Mouse (Mus musculus): ENCODE data around the gene Sufu.

Sufu gene

DNA sequence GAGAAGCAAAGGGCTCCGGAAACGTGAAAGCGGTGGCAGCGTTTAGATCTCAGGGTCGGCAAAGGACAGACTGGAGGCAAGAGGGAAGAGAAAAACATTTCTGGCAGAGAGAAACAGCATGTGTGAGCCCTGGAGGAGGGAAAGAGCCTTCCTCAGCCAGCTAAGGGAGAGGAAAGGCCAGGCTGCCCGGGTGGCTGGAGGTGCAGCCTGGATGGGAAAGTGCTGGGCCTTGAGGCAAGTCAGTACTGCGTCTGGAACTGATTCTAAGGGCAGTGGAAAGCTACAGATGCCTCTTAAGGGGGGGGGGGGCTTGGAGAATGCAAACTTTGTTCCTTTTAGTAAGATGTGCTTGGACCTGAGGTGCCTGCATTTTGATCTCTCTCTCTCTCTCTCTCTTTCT, 37.0 kb downstream of the Sufu start:
- DNase-seq (ENCODE audit: low read depth), result no peak

DNA sequence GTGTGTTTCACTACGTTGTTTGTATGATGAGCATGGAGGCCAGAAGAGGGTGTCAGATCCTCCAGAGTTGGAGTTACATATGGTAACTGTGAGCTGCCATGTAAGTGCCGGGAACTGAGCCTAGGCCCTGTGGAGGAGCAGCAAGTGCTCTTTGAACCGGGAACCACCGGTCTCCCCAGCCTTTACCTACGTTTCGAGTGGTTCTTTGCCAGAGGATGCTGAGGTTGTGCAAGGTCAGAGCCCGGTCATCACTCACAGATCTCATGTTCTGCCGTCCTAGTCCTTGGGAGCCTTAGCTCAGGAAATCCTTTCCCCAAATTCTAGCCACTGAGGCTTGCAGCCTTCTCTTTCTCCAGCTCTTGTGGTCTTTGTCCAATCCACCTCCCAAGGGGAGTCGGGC, 37.5 kb downstream of the Sufu start:
- DNase-seq (ENCODE audit: low read depth), result no peak

DNA sequence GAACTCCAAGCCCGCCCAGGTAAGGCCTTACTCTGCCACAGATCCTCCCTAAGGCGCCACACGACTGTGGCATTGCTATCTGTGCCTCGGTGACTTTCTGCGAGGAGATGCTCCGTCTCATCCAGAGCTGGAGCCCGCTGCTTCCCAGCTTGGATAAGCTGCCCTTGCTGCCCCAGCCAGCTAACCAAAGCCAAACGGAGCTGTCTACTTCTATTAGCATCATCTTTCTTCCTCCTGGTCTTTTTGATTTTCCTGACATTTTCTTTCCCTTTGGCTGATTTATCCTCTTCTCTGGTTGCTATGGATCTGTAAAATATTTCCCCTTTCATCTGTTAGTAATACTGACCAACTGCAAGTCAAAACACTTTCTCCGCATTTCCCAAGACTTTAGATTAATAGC, 37.9 kb downstream of the Sufu start:
- DNase-seq (ENCODE audit: low read depth), result no peak

DNA sequence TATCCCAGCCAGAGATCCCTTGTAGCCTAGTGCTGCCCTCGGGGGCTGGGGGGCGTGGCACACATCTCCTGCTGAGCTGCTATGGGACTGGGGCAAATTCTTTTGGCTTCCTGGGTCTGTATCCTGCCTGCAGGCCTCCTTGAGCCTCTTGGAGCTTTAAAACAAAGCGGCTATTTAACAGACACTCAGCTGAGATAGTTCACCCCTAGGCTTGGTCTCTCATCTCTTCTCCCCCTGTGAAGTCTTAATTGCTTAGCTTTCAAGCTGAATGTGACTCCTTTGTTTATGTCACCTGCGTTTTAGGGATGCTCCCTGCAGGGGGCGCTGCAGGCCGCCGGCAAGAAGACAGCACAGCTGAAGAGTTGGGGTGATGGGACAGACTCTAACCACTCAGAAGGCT, 38.8 kb downstream of the Sufu start:
- peak; percentile 63 for DNase-seq (ENCODE audit: low read depth)

DNA sequence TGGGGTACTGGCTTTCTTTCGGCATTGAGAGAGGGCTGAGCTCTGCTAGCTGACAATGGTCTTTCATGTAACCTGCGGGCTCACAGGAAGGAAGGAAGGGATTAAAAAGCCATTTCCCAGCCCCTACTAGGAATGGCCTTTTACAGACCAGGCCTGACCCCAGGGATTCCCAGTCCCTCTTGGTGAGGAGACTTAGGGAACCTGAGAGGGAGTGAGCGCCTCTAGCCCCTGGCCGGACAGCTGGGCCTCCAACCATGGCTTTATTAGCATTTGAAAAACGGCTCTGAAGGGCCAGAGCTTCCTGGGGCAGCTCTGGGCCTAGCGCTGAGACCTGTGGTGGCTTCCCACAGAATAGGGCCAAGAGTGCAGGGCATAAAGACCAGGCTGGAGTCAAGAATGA, 46.8 kb downstream of the Sufu start:
- DNase-seq (ENCODE audit: low read depth), result no peak

DNA sequence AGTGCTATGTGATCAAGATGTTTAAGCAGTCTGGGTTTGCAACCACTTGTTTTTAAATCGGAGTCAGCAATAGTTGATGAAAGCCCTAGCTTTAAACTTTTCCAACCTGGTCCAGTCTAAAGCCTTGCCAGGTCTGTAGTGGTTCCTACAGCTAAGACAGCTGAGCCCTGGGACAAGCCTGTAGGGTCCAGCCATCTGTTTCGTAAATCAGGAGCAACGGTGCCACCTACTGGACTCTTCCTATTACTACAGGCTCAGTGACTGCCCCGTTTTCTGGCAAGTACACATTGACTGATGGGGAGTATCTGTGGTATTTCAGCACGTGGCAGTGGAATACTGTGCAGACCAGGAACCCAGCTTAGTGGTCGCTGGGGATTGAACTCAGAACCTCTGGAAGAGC, 47.5 kb downstream of the Sufu start:
- DNase-seq (ENCODE audit: low read depth), result peak; percentile 94

DNA sequence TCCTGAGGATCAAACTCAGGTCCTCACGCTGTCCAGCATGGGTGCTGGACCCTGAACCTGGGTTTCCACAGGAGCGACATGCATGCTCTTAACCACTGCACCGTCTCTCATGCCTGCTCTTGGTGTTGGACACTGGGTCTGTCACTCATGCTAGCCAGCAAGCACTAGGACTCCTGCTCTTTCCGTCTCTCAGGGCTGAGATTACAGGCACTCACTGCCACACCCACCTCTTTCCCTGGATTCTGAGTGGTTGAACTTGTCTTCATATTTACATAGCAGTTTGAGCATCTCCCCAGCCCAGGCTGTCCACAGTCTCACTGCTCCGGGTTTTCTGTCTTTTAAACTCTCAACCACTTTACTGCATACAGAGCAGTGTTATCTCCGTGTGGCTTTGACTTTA, 48.9 kb downstream of the Sufu start:
- DNase-seq (ENCODE audit: low read depth), result no peak

DNA sequence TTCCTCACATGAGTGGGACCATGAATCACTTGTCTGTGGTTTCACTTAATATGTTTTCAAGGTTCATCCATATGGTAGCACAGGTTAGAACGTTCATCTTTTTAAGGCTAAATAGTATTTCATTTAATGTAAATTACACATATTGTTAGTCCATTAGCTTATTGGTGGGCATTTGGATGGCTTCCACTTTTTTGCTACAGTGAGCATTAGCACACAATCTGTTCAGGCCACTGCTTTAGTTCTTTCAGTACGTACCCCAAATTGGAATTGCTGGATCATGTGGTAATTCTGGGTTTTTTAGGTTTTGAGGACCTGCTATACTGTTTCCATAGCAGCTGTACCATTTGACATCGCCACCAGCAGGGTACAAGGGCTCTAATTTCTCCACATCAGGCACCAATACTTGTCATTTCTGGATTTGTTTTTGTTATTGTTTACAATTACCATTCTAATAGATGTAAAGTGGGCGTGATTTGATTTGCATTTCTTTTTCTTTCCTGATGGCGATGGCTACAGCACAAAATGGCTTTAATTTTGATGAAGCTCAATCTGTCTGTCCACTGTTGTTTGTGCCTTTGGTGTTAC, 49.8 kb downstream of the Sufu start:
- no peak for DNase-seq (ENCODE audit: low read depth)

DNA sequence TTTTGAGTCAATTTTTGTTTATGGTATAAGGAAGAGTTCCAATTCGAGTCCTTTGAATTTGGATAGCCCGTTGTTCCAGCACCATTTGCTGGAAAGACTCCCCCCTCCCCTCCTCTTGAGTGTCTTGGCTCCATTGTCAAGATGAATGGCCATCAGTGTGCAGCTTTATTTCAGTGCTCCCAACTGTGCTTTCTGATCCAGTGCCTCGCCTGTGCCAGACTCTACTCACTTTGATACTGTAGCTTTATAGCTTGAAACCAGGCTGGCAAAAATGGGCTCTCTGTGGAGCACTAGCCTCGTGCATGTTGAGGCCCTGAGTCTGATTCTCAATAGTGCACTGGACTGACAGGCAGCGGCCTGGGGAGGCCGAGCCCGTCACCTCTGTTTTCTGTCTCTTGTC, 50.4 kb downstream of the Sufu start:
- DNase-seq (ENCODE audit: low read depth), result no peak

DNA sequence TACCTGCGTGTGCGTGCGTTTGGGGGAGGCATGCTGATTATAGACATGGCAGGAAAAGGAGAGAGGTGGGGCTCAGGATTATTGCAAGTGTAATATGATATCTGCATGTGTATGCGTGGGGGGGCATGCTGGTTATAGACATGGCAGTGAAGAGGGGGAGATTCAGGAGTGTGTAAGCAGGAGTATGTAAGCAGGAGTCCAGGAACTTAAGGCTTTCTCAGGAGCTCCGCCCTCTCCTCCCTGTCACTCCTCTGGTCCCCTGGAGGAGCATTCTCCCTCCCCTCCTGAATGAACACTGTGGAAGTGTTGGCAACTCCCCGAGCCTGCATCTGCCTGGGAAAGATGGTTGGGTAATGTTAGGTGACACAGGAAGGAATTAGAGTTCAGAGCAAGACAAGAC, 51.2 kb downstream of the Sufu start:
- DNase-seq (ENCODE audit: low read depth), result peak; percentile 83

DNA sequence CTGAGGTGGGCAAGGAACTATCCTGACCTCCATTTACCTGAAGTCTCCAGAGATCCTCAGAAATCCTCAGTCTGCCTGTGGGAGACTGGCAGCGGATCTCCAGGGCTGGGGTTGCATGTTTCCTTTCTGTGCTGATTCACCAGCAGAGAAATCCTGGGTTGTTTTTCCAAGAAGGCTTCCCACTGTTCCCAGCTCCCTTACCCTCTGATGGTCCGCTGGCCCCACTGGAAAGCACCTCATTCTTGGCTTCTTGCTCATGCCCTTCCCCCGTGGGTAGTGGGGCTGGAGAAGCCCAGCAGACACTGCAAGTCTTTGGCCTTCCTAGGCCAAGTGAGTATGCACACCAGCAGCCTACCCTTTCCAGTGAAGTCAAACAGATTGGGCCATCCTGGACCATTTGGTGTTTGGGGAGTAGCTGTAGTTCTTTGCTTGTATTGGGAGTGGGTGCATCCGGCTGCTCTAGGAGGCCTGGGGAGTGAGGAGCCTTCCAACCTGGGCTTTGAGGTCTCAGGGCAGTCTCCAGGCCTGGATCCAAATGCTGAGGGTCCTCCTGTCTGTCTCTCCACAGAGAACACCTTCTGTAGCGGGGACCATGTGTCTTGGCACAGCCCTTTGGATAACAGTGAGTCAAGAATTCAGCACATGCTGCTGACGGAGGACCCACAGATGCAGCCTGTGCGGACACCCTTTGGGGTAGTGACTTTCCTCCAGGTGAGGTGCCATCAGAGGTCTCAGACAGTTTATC, 52.7 kb downstream of the Sufu start:
- no peak for DNase-seq (ENCODE audit: low read depth)

DNA sequence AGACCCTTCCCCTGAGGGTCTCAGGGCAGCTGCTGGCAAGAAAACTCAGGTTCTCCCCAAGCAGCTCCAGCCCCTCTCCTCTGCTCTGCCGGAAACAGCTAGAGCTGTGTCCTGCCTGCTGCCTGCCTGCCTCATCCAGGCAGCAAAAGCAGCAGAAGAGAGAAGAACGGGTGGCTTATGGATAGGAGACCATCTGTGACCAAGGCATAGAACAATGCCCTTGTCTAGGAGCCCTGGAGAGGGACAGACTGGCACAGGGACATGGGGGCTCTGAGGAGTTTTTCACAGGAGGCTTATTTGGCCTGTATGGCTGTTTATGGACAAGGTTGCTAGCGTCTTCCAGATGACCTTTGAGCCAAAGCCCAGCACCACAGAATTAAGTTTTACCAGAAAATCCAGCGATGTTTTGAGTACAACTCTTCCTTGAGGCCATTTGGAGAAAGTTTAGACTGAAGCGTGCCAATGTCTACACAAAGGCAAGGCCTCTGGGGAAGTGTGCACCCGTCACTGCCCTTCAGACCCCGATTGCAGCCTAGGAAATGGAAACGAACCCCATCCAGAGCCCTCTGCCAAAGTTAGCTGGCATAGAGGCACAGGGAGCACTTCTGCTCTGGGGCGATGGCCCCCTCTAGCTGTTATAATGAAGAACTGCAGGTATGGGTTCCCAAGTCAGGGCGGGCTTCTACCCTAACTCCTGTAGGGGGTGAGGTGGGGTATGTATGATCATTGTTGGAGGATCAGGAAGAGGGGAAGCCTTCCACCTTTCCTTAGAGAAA, 55.5 kb downstream of the Sufu start:
- peak; percentile 72 for DNase-seq (ENCODE audit: low read depth)

DNA sequence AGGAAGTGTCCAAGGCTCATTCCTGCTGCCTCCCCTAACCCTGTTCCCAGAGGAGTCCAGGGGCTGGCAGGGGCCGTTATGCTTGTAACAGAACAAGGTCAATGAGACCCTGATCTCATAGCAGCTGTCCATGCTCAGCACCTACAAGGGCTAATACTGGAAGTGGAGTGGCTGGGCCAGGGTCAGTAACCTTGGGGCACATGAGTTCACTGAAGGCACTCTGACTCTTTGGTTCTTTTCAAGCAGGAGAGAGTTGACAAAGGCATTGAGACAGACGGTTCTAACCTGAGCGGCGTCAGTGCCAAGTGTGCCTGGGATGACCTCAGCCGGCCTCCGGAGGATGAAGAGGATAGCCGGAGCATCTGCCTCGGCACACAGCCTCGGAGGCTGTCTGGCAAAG, 56.2 kb downstream of the Sufu start:
- DNase-seq (ENCODE audit: low read depth), result no peak

DNA sequence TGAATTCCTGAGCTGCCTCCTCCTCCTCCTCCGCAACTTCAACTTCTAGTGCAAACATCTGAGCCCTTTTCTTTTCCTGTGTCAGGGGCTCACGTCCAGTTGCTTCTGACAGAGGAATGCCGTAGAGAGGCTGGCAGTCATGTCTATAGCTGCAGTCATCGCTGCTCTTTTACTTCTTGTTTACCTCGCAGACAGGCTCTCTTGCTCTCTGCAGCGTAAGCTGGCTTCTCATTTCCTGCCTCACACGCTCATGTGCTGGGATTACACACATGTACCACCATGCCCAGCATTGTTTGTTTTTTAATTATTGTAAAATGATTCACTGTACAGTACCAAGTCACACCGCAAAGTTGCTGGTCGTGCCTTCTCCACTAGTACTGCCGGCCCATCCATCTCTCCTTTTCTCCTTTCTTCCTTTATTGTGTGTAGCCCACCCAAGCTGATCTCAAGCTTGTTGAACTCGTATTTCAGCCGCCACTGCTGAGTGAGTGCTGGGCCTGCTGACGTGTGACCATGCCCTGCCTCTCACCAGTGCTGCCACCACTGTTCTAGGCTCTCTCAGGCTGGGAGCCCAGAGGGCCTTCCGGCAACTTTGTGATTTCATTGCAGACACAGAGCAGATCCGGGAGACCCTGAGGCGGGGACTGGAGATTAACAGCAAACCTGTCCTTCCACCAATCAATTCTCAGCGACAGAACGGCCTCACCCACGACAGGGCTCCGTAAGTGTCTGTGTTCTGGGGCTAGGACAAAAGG, 57.6 kb downstream of the Sufu start:
- DNase-seq (ENCODE audit: low read depth), result peak; percentile 47

DNA sequence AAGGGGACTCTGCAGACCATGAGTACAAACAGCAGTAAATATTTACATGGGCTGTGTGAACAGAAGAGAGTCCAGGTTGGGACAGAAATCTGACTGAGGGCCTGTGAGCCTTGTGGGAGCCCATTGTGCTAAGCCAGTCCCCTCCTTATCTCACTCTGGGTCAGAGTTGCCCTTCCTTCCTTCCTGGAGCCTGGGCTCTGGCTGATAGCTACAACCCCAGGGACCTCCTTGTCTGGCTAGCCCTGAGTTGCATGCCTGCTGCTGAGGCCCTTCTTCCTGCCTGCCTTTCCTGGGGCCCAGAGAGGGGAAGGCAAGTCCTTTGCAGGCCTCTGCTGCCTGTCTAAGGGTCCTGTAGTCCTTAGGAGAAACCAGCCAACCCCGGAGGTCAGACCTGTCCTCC, 58.3 kb downstream of the Sufu start:
- peak; percentile 98 for DNase-seq (ENCODE audit: low read depth)

DNA sequence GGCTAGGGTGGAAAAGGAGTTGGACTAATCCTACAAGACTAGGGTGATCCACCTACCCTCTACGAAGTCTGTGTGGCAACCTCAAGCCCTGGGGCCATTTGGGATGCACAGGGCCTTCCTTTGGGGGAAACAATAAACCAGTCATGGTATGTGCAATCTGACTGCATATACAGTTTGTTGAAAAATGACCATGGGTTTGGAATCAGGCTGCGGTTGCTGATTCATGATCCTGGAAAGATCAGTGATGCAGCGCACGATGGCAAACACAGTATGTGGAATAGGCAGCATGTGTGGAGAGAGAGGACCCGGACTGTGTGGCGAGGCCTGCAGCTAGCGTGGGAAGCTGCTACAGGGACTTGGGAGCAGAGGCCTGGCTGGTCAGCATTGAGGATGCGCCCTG, 58.9 kb downstream of the Sufu start:
- DNase-seq (ENCODE audit: low read depth), result peak; percentile 84

DNA sequence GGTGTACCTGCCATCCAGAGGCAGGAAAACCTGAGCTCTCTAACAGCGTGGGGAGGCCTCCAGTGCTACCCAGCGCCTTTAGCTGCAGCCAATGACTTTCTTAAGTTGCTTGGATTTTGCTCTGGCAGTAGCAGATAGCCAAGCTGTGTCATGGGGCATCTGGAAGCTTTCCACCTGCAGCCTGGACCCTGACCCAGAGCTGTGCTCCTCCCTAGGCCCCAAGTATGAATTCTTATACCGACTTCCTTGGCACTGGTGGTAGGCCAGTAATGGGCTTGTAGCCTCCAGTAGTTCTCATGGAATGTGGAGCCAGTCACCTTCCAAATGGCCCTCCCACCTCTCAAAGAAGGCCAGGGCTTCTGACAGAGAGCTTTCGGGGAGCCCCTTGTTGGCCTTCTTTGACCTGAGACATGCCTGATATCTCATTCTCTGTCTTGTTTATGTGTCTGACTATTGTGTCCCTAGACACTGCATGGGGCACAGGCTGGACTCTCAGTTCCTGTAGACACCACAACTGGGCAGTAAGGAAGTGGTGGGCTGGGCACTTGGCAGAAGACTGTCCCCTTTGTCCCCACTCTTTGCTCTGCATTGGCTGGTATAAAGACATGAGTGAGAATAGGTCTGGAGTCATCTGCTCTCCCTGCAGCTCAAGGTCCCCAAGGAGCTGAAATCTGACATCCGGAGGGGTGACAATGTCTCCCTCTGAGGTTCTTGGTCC, 59.5 kb downstream of the Sufu start:
- DNase-seq (ENCODE audit: low read depth), result peak; percentile 77

DNA sequence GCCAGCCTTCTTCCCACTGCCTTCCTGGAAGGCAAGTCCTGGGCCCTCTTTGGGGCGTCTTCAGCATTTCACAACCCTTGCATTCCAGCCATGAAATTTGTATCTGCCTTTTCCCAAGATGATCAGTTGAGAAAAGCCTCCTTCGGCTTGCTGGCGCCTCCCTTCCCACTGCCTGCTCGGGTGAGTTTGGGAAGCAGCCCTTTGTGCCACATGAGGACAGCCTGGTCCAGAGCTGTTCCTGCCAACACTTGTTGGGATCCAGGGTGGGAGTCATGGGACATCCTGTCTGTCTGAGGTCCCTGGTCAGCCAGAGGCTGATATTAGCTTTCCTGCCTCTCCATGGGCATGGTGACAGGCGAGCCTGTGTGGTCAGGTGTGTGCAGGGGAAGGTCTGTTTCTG, 61.1 kb downstream of the Sufu start:
- no peak for DNase-seq (ENCODE audit: low read depth)

DNA sequence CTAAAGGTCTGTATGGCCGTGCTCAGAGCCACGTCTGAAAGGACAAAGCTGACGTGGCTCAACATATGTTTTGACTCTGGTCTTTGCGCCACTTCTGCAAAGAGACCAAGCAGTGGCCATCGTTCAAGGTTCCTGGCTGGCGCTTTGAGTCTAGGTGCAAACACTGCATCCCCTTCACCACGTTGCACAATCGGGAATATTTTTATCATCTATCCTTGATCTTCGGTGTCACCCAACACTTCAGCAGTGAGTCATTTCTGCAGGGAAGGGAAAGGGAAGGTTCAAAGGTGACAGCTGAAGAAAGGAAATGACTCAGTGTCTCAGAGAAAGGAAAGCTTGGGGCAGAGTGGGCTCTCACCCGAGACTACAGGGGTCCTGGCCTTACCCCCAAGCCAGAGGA, 62.6 kb downstream of the Sufu start:
- peak; percentile 85 for DNase-seq (ENCODE audit: low read depth)

DNA sequence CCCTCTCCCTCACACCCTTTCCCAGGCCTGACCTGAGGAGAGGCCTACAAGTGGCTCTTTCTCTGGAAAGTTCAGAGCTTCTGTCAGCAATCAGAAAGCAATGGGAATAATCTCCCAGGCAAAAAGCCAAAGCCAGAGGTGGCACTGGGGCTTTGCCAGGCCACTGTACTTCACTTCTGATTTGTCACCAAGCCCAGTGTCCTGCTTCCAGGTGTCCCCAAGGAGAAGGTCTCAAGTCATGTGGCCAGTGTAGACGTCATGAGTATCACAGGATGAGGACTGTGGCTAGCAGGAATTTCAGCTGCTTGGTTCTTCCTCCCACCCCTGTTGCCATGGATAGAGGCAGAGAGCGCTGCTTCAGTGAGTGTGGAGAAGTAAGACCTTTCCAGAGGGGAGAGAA, 63.2 kb downstream of the Sufu start:
- DNase-seq (ENCODE audit: low read depth), result no peak

DNA sequence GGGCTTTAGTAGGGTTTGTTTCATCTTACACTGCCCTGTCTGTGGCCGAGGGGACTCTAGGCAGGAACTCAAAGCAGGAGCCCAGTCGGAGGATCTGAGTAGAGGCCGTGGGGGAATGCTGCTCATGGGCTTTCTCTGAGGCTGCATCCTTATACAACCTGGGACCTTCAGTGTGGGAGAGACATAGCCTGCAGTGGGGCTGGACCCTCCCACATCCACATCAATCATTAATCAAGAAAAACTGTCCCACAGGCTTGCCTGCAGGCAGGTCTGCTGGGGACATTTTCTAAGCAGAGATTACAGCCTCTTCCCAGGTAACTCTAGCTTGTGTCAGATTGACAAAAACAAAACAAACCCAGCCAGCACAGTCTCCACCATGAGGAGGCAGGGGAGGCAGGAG, 65.9 kb downstream of the Sufu start:
- DNase-seq (ENCODE audit: low read depth), result no peak

DNA sequence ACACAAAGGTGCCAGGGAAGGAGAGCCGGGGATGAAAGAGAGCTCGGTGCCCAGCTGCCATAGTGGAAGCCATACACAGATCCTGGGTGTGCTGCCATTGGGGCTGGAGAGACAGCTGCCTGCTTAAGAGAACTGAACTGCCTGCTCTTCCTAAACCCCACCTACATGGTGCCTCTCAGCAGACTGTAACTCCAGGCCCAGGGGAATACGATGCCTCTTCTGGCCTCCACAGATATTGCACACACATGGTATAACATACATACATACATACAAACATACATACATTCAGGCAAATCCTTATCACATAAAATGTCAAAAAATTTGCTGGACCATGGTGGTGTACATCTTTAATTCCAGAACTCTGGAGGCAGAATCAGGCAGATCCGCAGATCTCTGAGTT, 66.8 kb downstream of the Sufu start:
- no peak for DNase-seq (ENCODE audit: low read depth)

All from 416B (cell line).